Mouse (Mus musculus) right cerebral cortex, postnatal 36 days (tissue): ENCODE data around the gene Pla2g6.
A peak's percentile ranks its signal among the peaks of the same experiment; 100 is the strongest.

Experiments used
- DNase-seq, 2 experiments: peaks; one replicate each; pipeline ENCODE4 v3.0.0; 2022; ENCODE audit warnings: low spot score in 2 of 2, mixed read lengths in 1 of 2

Pla2g6 gene

DNA sequence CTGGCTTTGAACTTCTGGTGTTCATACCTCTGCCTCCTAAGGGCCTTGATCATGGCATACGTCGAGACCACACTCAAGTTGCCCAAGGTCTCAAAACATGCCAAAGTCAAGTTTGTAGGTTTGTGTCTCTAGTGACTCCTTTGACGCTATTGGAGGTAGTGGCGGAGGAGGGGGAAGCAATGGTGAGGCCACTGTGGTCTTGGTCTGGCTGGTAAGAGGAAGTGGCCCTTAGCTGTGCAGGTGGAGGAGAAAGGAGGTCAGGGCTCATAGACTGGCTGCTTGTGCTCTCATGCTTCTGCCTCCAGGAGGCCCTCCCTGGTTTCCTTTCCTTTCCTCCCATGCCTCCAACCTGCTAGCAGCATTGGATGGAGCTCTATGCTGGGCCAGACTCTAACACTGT is 22.7 kb upstream of the Pla2g6 start:
- no peak for DNase-seq

DNA sequence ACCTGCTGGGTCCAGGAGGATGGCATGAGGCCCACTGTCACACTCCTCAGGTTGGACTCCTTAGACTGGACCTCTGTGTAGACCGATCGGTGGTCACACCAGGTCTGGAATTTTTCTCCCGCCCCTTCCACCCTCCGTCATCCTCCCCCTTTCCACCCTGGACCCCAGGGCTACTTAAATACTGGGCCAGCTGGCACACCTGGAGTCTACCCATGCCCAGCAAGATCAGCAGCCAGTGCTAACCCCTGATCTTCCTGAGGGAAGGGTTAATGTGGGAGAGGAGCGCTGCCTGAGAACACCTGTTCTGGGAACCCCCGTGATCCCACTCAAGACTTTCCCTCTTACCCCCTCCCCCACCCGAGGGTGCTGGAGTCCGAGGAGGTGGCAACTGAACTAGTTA is 20.5 kb upstream of the Pla2g6 start:
- DNase-seq = no peak

- DNase-seq = peak in 1 of 2 experiments; percentile 15
Observed at GRCm38 (mm10) chr15:79347845-79348506, 19.8 kb upstream of the Pla2g6 start.

GRCm38 (mm10) chr15:79347165-79347844 is 19.1 kb upstream of the Pla2g6 start:
- DNase-seq = peak; percentile 73 to 78

GRCm38 (mm10) chr15:79346051-79346793 is 18.0 kb upstream of the Pla2g6 start, which contains the start of gene Maff:
Gene Maff (plus strand): TSS chr15:79346621.
- no peak for DNase-seq

DNA sequence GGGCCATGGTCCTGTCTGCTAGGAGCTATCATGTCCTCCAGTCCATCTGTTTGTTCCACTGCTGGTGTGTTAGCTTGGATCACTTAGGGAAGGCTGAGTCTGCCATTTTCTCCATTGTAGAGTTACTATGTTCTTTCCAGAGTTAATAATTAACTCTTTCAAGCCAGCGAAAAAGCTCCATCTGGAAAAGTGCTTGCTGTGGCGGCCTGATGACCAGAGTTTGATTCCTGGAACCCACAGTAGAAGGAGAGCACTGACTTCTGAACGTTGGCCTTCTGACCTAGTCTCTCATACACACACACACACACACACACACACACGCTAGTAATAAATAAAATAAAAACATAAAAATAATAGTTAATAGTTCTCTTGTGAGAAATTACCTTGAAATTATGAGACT is 16.4 kb upstream of the Pla2g6 start:
- DNase-seq = no peak

DNA sequence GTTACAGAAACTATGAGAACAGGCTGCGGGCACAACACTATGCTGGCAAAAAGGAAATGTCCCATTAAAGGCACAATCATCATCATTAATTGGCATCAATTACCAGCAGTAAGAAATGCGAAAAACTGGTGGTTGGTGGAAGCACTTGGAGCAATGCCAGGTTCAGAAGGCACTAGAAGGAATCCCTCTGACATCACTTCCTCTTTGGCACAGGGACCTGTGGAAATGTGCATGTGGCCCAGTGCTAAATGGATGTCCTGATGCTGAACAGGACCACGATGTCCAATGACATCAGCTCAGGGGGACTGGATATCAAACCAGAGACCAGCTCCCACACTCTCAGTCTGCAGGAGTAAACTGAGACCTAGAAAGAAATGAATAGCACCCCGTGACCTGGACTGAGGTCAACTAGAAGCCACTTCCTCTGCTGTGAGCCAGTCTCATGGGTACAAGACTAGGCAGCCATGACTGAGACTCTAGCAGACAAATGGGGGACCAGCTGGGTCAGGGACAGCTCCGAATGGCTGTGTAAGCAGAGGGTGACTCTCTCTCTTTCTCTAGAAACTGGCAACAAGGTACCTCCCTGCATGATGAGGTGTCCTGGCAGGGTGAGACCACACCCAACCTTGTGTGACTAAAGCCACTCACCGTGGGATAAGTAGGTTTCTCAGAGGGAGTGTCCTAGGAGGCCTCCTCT is 14.6 kb upstream of the Pla2g6 start:
- no peak for DNase-seq

DNA sequence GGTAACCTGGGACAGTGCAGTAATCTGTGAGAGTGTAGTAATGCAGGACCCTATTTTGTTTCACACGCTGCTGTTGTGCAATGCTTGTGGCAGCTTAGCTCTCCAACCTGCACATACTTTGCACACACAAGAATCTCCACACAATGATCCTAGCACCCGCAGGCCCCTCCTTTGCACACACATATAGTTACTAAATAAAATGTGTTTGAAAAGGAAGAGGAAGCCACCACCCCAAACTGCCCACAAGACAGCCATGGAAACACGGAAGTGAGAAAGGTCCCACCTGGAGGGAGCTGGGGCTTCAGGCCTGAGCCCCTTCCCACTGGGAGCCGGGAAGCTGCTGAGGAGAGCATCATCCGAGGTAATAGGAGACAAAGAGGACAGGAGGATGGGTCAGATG is 10.8 kb upstream of the Pla2g6 start:
- DNase-seq = no peak

GRCm38 (mm10) chr15:79335061-79335655 is 7.0 kb upstream of the Pla2g6 start:
- no peak for DNase-seq

GRCm38 (mm10) chr15:79333409-79333808 is 5.2 kb upstream of the Pla2g6 start:
- no peak for DNase-seq

- DNase-seq = no peak
Observed at GRCm38 (mm10) chr15:79330521-79330920, 2.3 kb upstream of the Pla2g6 start.

GRCm38 (mm10) chr15:79329979-79330363 is 1.8 kb upstream of the Pla2g6 start:
- no peak for DNase-seq

DNA sequence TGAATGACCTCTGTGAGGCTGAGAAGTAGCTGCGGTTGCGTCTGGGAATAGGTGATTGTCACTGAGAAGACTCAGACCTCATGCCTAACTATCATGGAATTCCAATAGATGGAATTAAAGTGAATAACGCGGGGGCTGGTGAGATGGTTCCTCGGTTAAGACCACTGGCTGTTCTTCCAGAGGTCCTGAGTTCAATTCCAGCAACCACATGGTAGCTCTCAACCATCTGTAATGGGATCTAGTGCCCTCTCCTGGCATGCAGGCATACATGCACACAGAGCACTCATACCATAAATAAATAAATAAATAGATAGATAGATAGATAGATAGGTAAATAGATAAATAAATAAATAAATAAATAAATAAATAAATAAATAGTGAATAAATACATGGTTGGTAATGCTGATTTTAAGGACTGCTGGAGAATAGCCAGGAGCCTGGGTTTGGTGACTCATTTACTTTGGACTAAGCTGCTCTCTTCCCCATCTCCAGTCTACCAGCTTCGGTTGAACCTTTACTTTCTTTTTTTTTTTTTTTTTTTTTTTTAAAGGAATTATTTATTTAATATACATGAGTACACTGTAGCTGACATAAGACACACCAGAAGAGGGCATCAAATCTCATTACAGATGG is 1.3 kb upstream of the Pla2g6 start:
- DNase-seq = no peak

GRCm38 (mm10) chr15:79328939-79329275 is 717 bp upstream of the Pla2g6 start:
- DNase-seq = no peak

DNA sequence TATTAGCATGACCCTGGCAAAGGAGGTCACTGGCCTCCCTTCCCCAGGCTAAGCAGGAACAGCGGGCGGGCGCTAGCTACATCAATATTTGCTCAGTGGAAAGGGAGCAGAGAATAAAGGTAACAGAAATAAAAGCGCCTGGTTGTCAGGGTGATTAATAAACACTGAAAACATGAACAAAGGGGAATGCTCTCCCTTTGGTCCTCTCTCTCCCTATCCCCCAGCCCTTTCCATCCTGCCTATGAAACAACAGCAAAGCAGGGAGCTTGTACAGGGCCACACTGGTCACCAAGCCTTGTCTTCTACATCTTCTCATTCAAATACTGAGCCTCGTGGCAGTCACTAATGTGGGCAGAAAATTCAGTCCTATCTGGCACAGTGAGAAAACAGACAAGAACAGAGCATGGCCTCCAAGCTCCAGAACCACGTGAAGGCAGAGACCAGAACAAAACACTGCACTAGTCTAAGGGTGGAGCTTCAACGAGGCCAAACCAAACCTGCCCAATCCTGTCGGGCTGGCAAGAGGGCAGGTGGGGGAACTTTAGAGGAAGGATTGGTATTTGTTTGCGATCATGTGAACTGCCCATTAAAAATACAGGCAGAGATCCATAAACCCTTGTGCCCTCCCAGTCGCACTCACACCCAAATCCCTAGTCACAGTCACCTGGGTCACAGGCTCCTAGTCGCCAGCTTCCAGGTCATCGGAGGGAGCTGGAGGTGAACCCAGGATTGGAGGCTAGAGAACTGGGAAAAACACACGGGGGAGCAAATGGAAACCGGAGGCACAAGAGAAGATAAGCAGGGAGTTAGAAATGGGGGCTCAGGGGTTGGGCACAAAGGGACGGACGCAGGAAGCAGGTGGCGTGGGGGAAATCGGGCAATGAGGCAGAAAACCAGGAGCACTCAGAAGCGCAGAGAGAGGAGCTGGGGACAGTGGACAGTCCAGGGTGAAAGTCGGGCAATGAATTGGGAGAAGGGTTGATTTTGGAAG is 924 bp downstream of the Pla2g6 start:
- peak in 1 of 2 experiments; percentile 14 for DNase-seq

GRCm38 (mm10) chr15:79326264-79326663 is 1.9 kb downstream of the Pla2g6 start:
- DNase-seq = no peak

DNA sequence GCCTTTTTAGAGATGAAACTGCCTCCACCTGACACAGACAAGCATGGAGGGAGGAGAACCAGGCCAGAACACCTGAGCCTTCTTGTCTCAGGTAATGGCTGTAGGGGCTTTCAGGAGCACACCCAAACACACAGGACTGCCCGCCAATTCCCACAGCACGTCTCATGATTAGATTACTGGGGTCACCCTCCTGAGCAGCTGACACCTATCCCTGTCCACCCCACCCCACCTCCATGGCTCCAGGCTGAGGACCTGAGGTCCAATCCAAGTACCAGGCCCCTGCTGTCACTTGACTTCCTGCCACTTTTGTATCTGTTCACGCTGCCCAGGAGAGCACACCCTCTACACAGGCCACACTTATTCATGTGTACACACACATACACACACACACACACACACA is 2.4 kb downstream of the Pla2g6 start:
- no peak for DNase-seq

DNA sequence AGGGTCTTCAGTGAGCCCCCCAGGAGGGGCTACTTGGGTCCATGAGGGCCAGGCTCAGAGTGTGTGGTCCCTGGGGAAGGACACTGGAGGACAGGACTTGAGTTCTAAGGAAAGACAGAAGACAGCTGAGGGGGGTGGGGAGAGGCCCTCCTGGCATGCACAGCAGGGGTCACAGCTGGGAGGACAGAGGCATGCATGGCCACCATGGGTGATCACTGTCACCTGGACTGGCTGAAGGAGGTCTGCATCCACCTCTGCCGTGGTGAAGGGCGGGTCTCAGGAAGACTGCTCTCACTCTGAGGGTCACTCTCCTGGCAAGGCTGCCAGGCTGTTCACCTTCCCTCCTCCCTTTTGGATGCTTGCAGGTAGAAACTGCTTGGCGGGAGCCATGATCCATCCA is 3.8 kb downstream of the Pla2g6 start:
- no peak for DNase-seq

- no peak for DNase-seq
Observed at GRCm38 (mm10) chr15:79323791-79324155, 4.4 kb downstream of the Pla2g6 start.
